Mouse (Mus musculus) olfactory bulb, adult 2 months (tissue): ENCODE measurements around the gene Gm3880. TPM values are rescaled to one million over a fixed set of nuclear protein-coding genes. Genes with fewer than 3 reads are reported as not detected.
"Not testable (repeated sequence)": the region's sequence is repeated elsewhere in the genome, so short reads cannot be mapped to it uniquely, and the experiment has no call there.

Source experiments
- H3K27ac ChIP-seq: fragments of 200-500 bp; 2 replicates; pipeline ENCODE4 v1.5.1; 2012; ENCODE audit warnings: low read depth, low read length; ENCODE audit not compliant: insufficient read depth
- H3K4me1 ChIP-seq: fragments of 200-500 bp; 2 replicates; pipeline ENCODE4 v1.6.1; 2012; ENCODE audit warnings: low read length; ENCODE audit not compliant: control insufficient read depth, insufficient read depth
- H3K4me3 ChIP-seq: fragments of 200-500 bp; 2 replicates; pipeline ENCODE4 v1.5.1; 2012; ENCODE audit warnings: mild to moderate bottlenecking, low read depth, low read length, moderate library complexity; ENCODE audit not compliant: insufficient read depth
- CTCF ChIP-seq: fragments of 200-500 bp; IDR thresholded peaks from 2 replicates; pipeline ENCODE4 v1.5.1; 2012; ENCODE audit warnings: low read depth, mild to moderate bottlenecking, low read length, moderate library complexity; ENCODE audit not compliant: insufficient read depth
- POLR2A ChIP-seq: fragments of 200-500 bp; IDR thresholded peaks from 2 replicates; pipeline ENCODE4 v1.6.1; 2012; ENCODE audit warnings: mild to moderate bottlenecking, low read depth, low read length, moderate library complexity; ENCODE audit not compliant: insufficient read depth
- WGBS: fragments of 180-500 bp; shearing (Covaris S2); methylation state at CpG from one replicate; pipeline ENCODE4 v1.1.7; 2018; 5-methylcytosine and 5-hydroxymethylcytosine counted together
- polyA plus RNA-seq: library from polyadenylated mRNA; stranded (reverse); fragments of >200 nt; gene quantifications from 2 replicates; pipeline ENCODE4 v1.2.4, GENCODE M21; 2012; ENCODE audit warnings: low replicate concordance; ENCODE audit not compliant: missing spikeins, insufficient read depth, insufficient read length

Gm3880 gene
- not detected in 2 replicates for polyA plus RNA-seq

GRCm38 (mm10) chrX:102686872-102687271, at the start of gene Gm3880:
TSS of gene Gm3880 (minus strand) at chrX:102686972.
- not testable (repeated sequence) for H3K4me3 ChIP-seq, H3K27ac ChIP-seq, H3K4me1 ChIP-seq
- WGBS, result 95% methylated on average over 5 of the region's 5 CpGs

- H3K27ac ChIP-seq, H3K4me1 ChIP-seq, H3K4me3 ChIP-seq: not testable (repeated sequence)
- 72% methylated on average over 6 of the region's 6 CpGs for WGBS
Measured at GRCm38 (mm10) chrX:102724226-102724625, 37.5 kb upstream of the Gm3880 start.

GRCm38 (mm10) chrX:102707535-102707934, 20.8 kb upstream of the Gm3880 start, which contains the start of the genes Gm9112 and Dmrtc1b:
TSS of gene Gm9112 (minus strand) at chrX:102707635.
TSS of gene Dmrtc1b (plus strand) at chrX:102707865.
- H3K4me1 ChIP-seq, H3K4me3 ChIP-seq, H3K27ac ChIP-seq: not testable (repeated sequence)
- WGBS, result 89% methylated on average over 9 of the region's 10 CpGs

- H3K4me3 ChIP-seq, H3K4me1 ChIP-seq: not testable (repeated sequence)
- 77% methylated on average over 3 of the region's 3 CpGs for WGBS
Measured at GRCm38 (mm10) chrX:102700636-102701035, 13.9 kb upstream of the Gm3880 start.

GRCm38 (mm10) chrX:102689252-102689651, 2.5 kb upstream of the Gm3880 start:
- not testable (repeated sequence) for H3K27ac ChIP-seq, H3K4me3 ChIP-seq, H3K4me1 ChIP-seq
- 14% methylated on average over 4 of the region's 4 CpGs for WGBS

More at GRCm38 (mm10) chrX:102700636-102701035, 13.9 kb upstream of the Gm3880 start:
- H3K27ac ChIP-seq, result not testable (repeated sequence)

- H3K27ac ChIP-seq, H3K4me1 ChIP-seq, H3K4me3 ChIP-seq: not testable (repeated sequence)
- 65% methylated on average over 3 of the region's 3 CpGs for WGBS
Measured at GRCm38 (mm10) chrX:102684706-102685105, 2.1 kb downstream of the Gm3880 start.

- no peak overlapping the region for H3K4me3 ChIP-seq
- 69% methylated on average over 2 of the region's 2 CpGs for WGBS
- no peak for TF ChIP-seq POLR2A
- TF ChIP-seq CTCF, result no peak
- no peaks in the 10 kb centered on the region for H3K4me1 ChIP-seq
- no peak overlapping the region for H3K27ac ChIP-seq
Measured at GRCm38 (mm10) chrX:102666641-102667040, 20.1 kb downstream of the Gm3880 start.

GRCm38 (mm10) chrX:102660712-102661111, 26.1 kb downstream of the Gm3880 start:
- Histone ChIP-seq H3K27ac (no peak overlapping the region), H3K4me3 (no peak overlapping the region), H3K4me1 (no peaks in the 10 kb centered on the region)
- WGBS, result 24% methylated on average over 3 of the region's 3 CpGs
- TF ChIP-seq CTCF (no peak), POLR2A (no peak)

GRCm38 (mm10) chrX:102645691-102646090, 41.1 kb downstream of the Gm3880 start:
- Histone ChIP-seq H3K4me3 (no peak overlapping the region), H3K27ac (no peak overlapping the region), H3K4me1 (no peaks in the 10 kb centered on the region)
- TF ChIP-seq CTCF (no peak), POLR2A (no peak)
- WGBS, result 91% methylated on average over 1 of the region's 1 CpGs

- Histone ChIP-seq H3K4me1 (no peaks in the 10 kb centered on the region), H3K27ac (no peak overlapping the region), H3K4me3 (no peak overlapping the region)
- TF ChIP-seq CTCF (no peak), POLR2A (no peak)
- WGBS, result 54% methylated on average over 6 of the region's 6 CpGs
Measured at GRCm38 (mm10) chrX:102645146-102645545, 41.6 kb downstream of the Gm3880 start.

- 12% methylated on average over 8 of the region's 8 CpGs for WGBS
- 0 out of 2 replicates have a peak overlapping the region, but pooled peaks have one; percentile 7 for H3K27ac ChIP-seq
- peak overlapping the region; percentile 63 for H3K4me3 ChIP-seq
- no peaks in the 10 kb centered on the region for H3K4me1 ChIP-seq
- TF ChIP-seq POLR2A (no peak), CTCF (no peak)
Measured at GRCm38 (mm10) chrX:102644573-102644951, 42.2 kb downstream of the Gm3880 start.
